Mouse (Mus musculus): Measurements from ENCODE around the gene 4930438A08Rik.
"Not testable (repeated sequence)": the region's sequence is repeated elsewhere in the genome, so short reads cannot be mapped to it uniquely, and the experiment has no call there.

Gene 4930438A08Rik

GRCm38 (mm10) chr11:58281970-58282496 lies 7.4 kb downstream of the 4930438A08Rik start:
- DNase-seq (ENCODE audit: low spot score in 2 of 2): no peak

GRCm38 (mm10) chr11:58282518-58282917 lies 7.9 kb downstream of the 4930438A08Rik start:
- DNase-seq (ENCODE audit: low spot score in 2 of 2): no peak

GRCm38 (mm10) chr11:58289992-58290682 lies 15.5 kb downstream of the 4930438A08Rik start:
- no peak for DNase-seq (ENCODE audit: low spot score in 2 of 2)

- DNase-seq (ENCODE audit: low spot score in 2 of 2): no peak
Observed at GRCm38 (mm10) chr11:58290812-58291211, 16.2 kb downstream of the 4930438A08Rik start.

- DNase-seq (ENCODE audit: low spot score in 2 of 2): no peak
Observed at GRCm38 (mm10) chr11:58292791-58293190, 18.2 kb downstream of the 4930438A08Rik start.

GRCm38 (mm10) chr11:58297396-58297795 lies 22.8 kb downstream of the 4930438A08Rik start:
- DNase-seq (ENCODE audit: low spot score in 2 of 2): no peak

GRCm38 (mm10) chr11:58301057-58301456 lies 26.5 kb downstream of the 4930438A08Rik start:
- peak; percentile 82 to 86 for DNase-seq (ENCODE audit: low spot score in 2 of 2)

- DNase-seq (ENCODE audit: low spot score in 2 of 2): peak; percentile 99 to 100
Observed at GRCm38 (mm10) chr11:58301837-58302754, 27.5 kb downstream of the 4930438A08Rik start.

- no peak for DNase-seq (ENCODE audit: low spot score in 2 of 2)
Observed at GRCm38 (mm10) chr11:58302774-58303445, 28.3 kb downstream of the 4930438A08Rik start.

- no peak for DNase-seq (ENCODE audit: low spot score in 2 of 2)
Observed at GRCm38 (mm10) chr11:58303594-58303993, 29.0 kb downstream of the 4930438A08Rik start.

GRCm38 (mm10) chr11:58305299-58305698 lies 30.7 kb downstream of the 4930438A08Rik start:
- DNase-seq (ENCODE audit: low spot score in 2 of 2): not testable (repeated sequence)

- peak; percentile 97 to 98 for DNase-seq (ENCODE audit: low spot score in 2 of 2)
Observed at GRCm38 (mm10) chr11:58306860-58307308, 32.3 kb downstream of the 4930438A08Rik start, which contains the start of gene Zfp692. TSS of gene Zfp692 (plus strand) at chr11:58307069.

- peak; percentile 52 to 55 for DNase-seq (ENCODE audit: low spot score in 2 of 2)
Observed at GRCm38 (mm10) chr11:58307411-58308080, 32.9 kb downstream of the 4930438A08Rik start.

- no peak for DNase-seq (ENCODE audit: low spot score in 2 of 2)
Observed at GRCm38 (mm10) chr11:58308661-58309060, 34.1 kb downstream of the 4930438A08Rik start.

- DNase-seq (ENCODE audit: low spot score in 2 of 2): peak in 1 of 2 experiments; percentile 35
Observed at GRCm38 (mm10) chr11:58314069-58314468, 39.5 kb downstream of the 4930438A08Rik start.

- DNase-seq (ENCODE audit: low spot score in 2 of 2): no peak
Observed at GRCm38 (mm10) chr11:58315536-58316168, 41.1 kb downstream of the 4930438A08Rik start.

- DNase-seq (ENCODE audit: low spot score in 2 of 2): no peak
Observed at GRCm38 (mm10) chr11:58316344-58316743, 41.7 kb downstream of the 4930438A08Rik start.

- no peak for DNase-seq (ENCODE audit: low spot score in 2 of 2)
Observed at GRCm38 (mm10) chr11:58316768-58317390, 42.3 kb downstream of the 4930438A08Rik start.

- DNase-seq (ENCODE audit: low spot score in 2 of 2): peak; percentile 96 to 97
Observed at GRCm38 (mm10) chr11:58322824-58323569, 48.4 kb downstream of the 4930438A08Rik start.
